Mouse (Mus musculus) brain, embryonic 14.5 days (tissue): Measurements from ENCODE around the gene Dennd2c.

Source experiments
- CTCF ChIP-seq: fragments of 200-500 bp; IDR thresholded peaks from 2 replicates; pipeline ENCODE4 v1.5.1; 2012; ENCODE audit warnings: inconsistent platforms, mild to moderate bottlenecking, moderate library complexity, borderline replicate concordance; ENCODE audit not compliant: insufficient read depth, insufficient read length; ENCODE audit errors: extremely low read depth
- POLR2A ChIP-seq: fragments of 200-500 bp; IDR thresholded peaks from 2 replicates; pipeline ENCODE4 v1.6.1; 2012; ENCODE audit warnings: mild to moderate bottlenecking, inconsistent platforms, borderline replicate concordance; ENCODE audit not compliant: poor library complexity, insufficient read depth, insufficient read length, severe bottlenecking; ENCODE audit errors: extremely low read depth

DNA sequence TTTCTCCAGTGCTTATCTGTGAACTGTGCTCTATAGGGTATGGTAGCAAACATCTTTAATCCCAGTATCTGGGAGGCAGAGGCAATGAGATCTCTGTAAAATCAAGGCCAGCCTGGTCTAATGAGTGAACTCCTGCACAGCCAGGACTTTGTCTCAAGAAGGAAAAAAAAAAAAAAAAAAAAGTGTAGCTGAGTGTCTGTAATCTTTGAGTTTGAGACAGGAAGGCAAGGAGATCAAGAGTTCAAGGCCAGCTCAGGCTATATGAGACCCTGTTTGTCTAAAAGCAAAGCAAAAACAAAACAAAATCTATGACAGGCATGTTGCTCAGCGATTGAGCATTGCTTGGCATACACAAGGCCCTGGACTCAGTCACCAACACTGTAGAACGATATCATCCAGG, 105.8 kb downstream of the Dennd2c start:
- TF ChIP-seq CTCF (no peak), POLR2A (no peak)
